In the genomic region with DNA sequence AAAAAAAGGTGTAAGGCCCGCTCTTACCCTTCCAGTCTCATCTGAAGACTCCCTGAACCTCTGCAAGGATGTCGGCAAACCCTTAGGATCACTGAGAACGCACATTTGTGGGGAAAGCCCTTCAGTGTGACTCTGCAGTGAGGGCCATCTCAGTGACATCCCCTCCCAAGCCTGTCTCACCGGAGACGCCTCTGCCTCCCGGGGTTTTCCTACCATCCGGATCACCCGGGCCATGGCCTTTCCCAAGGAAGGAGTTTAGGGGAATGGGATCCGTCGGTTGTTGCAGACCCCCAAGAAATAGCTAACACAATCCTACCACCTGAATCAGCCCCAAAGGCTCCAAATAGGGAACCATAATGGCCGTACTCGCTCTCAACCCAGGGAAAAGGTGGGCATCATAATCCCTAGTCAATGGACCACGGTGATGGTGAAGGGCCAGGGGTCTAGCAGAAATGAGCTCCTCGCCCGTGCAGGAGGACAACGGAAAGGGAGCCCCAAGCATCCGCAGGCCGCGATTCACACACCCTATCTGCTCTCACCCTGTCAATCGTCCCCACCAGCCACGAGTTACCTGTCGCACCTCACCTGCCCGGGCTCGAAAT, we compare ENCODE assay signal across 8 mouse cellular contexts. TPM values are rescaled to one million over a fixed set of nuclear protein-coding genes. Genes with fewer than 3 reads are reported as not detected.
A peak's percentile ranks its signal among the peaks of the same experiment; 100 is the strongest.
DNase-seq lines count a peak whose midpoint lies in the region; ATAC-seq and TF ChIP-seq lines count a peak whose summit lies in the region.

No protein-coding gene starts in this region.

- H3K4me1 ChIP-seq in cortical plate, adult 2 months (ENCODE audit: control insufficient read depth, insufficient read depth, low read length) = peaks cover 4% of the 10 kb centered on the region
- H3K4me1 ChIP-seq in hindbrain, embryonic 13.5 days (replicated peaks) = peaks cover 22% of the 10 kb centered on the region
- peaks cover 16% of the 10 kb centered on the region for H3K4me1 ChIP-seq in liver, embryonic 16.5 days (ENCODE audit: control insufficient read depth, low read depth, low read length)
- H3K4me1 ChIP-seq in stomach, embryonic 14.5 days (ENCODE audit: control insufficient read depth, insufficient read depth, low read length) = peaks cover 5% of the 10 kb centered on the region; the same call in 1 of the 2 replicates

- peak; percentile 11 for DNase-seq in gastrocnemius, postnatal 10 days
- no peak for DNase-seq in gastrocnemius, adult 18-20 months (ENCODE audit: low spot score)
- peak; percentile 16 for DNase-seq in CD4-positive helper T cell, adult 2 months (ENCODE audit: low read depth, low spot score)
- no peak for DNase-seq in left cerebral cortex, postnatal 25 days (ENCODE audit: low spot score in 2 of 2)

- peak; percentile 6; the same call in 1 of the 2 replicates for ATAC-seq in hindbrain, embryonic 13.5 days (ENCODE audit: low FRiP score)
- no peak for ATAC-seq in liver, embryonic 16.5 days (ENCODE audit: low read depth)
- ATAC-seq in stomach, embryonic 14.5 days (ENCODE audit: insufficient number of reproducible peaks, insufficient read depth, low FRiP score, low read depth) = no peak

- TF ChIP-seq POLR2A in cortical plate, adult 2 months (IDR thresholded peaks at IDR 0.05; ENCODE audit: extremely low read depth, insufficient read depth, low read length) = no peak

- H3K9me3 ChIP-seq in hindbrain, embryonic 13.5 days = no peaks in the 10 kb centered on the region
- no peaks in the 10 kb centered on the region for H3K9me3 ChIP-seq in liver, embryonic 16.5 days (replicated peaks; ENCODE audit: control insufficient read depth, low read length)
- no peaks in the 10 kb centered on the region for H3K9me3 ChIP-seq in stomach, embryonic 14.5 days (ENCODE audit: control insufficient read depth, low read depth, low read length)

- H3K27ac ChIP-seq in cortical plate, adult 2 months (ENCODE audit: insufficient read depth, low read length) = peak overlapping the region; percentile 74
- H3K27ac ChIP-seq in hindbrain, embryonic 13.5 days = peak overlapping the region; percentile 96
- peak overlapping the region; percentile 99 for H3K27ac ChIP-seq in liver, embryonic 16.5 days (ENCODE audit: low read length)
- peak overlapping the region; percentile 98 for H3K27ac ChIP-seq in stomach, embryonic 14.5 days (ENCODE audit: low read length)

- peak overlapping the region; percentile 94 for H3K4me2 ChIP-seq in hindbrain, embryonic 13.5 days
- H3K4me2 ChIP-seq in liver, embryonic 16.5 days (ENCODE audit: low read depth, low read length) = peak overlapping the region; percentile 90
- peak overlapping the region; percentile 82 for H3K4me2 ChIP-seq in stomach, embryonic 14.5 days (replicated peaks; ENCODE audit: low read depth, low read length)

- TF ChIP-seq CTCF in cortical plate, adult 2 months (IDR thresholded peaks at IDR 0.05; ENCODE audit: extremely low read depth, insufficient read depth, low read length) = no peak

- peak overlapping the region; percentile 99 for H3K4me3 ChIP-seq in cortical plate, adult 2 months (ENCODE audit: insufficient read depth, low read length)
- H3K4me3 ChIP-seq in hindbrain, embryonic 13.5 days = peak overlapping the region; percentile 96
- peak overlapping the region; percentile 95 for H3K4me3 ChIP-seq in liver, embryonic 16.5 days (ENCODE audit: low read depth, low read length)
- peak overlapping the region; percentile 99 for H3K4me3 ChIP-seq in stomach, embryonic 14.5 days (ENCODE audit: low read depth, low read length)

- WGBS in hindbrain, embryonic 13.5 days = 2% methylated on average over 24 of the region's 24 CpGs
- WGBS in liver, embryonic 16.5 days (ENCODE audit: insufficient replicate concordance) = 1% methylated on average over 24 of the region's 24 CpGs
- WGBS in stomach, embryonic 14.5 days = under 1% methylated on average over 24 of the region's 24 CpGs

- intact Hi-C loops in left cerebral cortex, postnatal 25 days (cut with DNase I) = loop anchor here (2.0 kb wide), 1 partner anchor 34 kb away; a partner anchor contains a TSS

- H3K27me3 ChIP-seq in hindbrain, embryonic 13.5 days = no peaks in the 10 kb centered on the region
- no peaks in the 10 kb centered on the region for H3K27me3 ChIP-seq in liver, embryonic 16.5 days (ENCODE audit: control insufficient read depth, insufficient read depth, low read depth, low read length)
- no peaks in the 10 kb centered on the region for H3K27me3 ChIP-seq in stomach, embryonic 14.5 days (ENCODE audit: control insufficient read depth, insufficient read depth, low read length)

- H3K36me3 ChIP-seq in hindbrain, embryonic 13.5 days = no peaks in the 10 kb centered on the region
- no peaks in the 10 kb centered on the region for H3K36me3 ChIP-seq in liver, embryonic 16.5 days (ENCODE audit: control insufficient read depth, insufficient read depth)
- H3K36me3 ChIP-seq in stomach, embryonic 14.5 days (ENCODE audit: control insufficient read depth, insufficient read depth, low read length) = no peaks in the 10 kb centered on the region

- H3K9ac ChIP-seq in hindbrain, embryonic 13.5 days = peak overlapping the region; percentile 97
- H3K9ac ChIP-seq in liver, embryonic 16.5 days (ENCODE audit: low read depth, low read length) = peak overlapping the region; percentile 88
- H3K9ac ChIP-seq in stomach, embryonic 14.5 days (replicated peaks; ENCODE audit: low read depth, low read length) = peak overlapping the region; percentile 95

RNA-seq across cellular contexts. Expression of a gene that starts 1.0 kb away (rescaled TPM):
- total RNA-seq in gastrocnemius, postnatal 10 days (2021) = 10 to 100 TPM; 40.0 to 45.3 TPM
- total RNA-seq in gastrocnemius, adult 18-20 months (2021) = 10 to 100 TPM; 19.1 to 30.1 TPM
- polyA plus RNA-seq in cortical plate, adult 2 months (2012; rRNA removed) = 214 and 223 TPM in 2 replicates
- polyA plus RNA-seq in hindbrain, embryonic 13.5 days (2015; fragmentation: Nextera tagmentation; extraction: Ambion mirVana) = 93.6 and 97.9 TPM in 2 replicates
- 24.8 and 25.4 TPM in 2 replicates for polyA plus RNA-seq in liver, embryonic 16.5 days (2015; fragmentation: Nextera tagmentation; extraction: Ambion mirVana)
- 62.7 and 64.3 TPM in 2 replicates for polyA plus RNA-seq in stomach, embryonic 14.5 days (2014; fragmentation: Nextera tagmentation; extraction: Ambion mirVana)
- 100 to 1,000 TPM; 440 to 493 TPM for total RNA-seq in left cerebral cortex, postnatal 25 days (2021)

RNA-seq across cellular contexts. Expression of a gene that starts 1.2 kb away (rescaled TPM):
- 100 to 1,000 TPM; 231 to 242 TPM for total RNA-seq in gastrocnemius, postnatal 10 days (2021)
- total RNA-seq in gastrocnemius, adult 18-20 months (2021) = 100 to 1,000 TPM; 183 to 237 TPM
- polyA plus RNA-seq in cortical plate, adult 2 months (2012; rRNA removed) = 23.8 and 23.9 TPM in 2 replicates
- 60.6 and 65.8 TPM in 2 replicates for polyA plus RNA-seq in hindbrain, embryonic 13.5 days (2015; fragmentation: Nextera tagmentation; extraction: Ambion mirVana)
- 52.5 and 58.0 TPM in 2 replicates for polyA plus RNA-seq in liver, embryonic 16.5 days (2015; fragmentation: Nextera tagmentation; extraction: Ambion mirVana)
- 58.6 and 60.1 TPM in 2 replicates for polyA plus RNA-seq in stomach, embryonic 14.5 days (2014; fragmentation: Nextera tagmentation; extraction: Ambion mirVana)
- 10 to 100 TPM; 59.9 to 60.2 TPM for total RNA-seq in left cerebral cortex, postnatal 25 days (2021)

RNA-seq across cellular contexts. Expression of a gene that starts 34.6 kb away (rescaled TPM):
- 10 to 100 TPM; 35.8 to 40.6 TPM for total RNA-seq in gastrocnemius, postnatal 10 days (2021)
- total RNA-seq in gastrocnemius, adult 18-20 months (2021) = 10 to 100 TPM; 43.0 to 52.5 TPM
- 14.2 and 15.0 TPM in 2 replicates for polyA plus RNA-seq in cortical plate, adult 2 months (2012; rRNA removed)
- polyA plus RNA-seq in hindbrain, embryonic 13.5 days (2015; fragmentation: Nextera tagmentation; extraction: Ambion mirVana) = 2.6 and 2.9 TPM in 2 replicates
- polyA plus RNA-seq in liver, embryonic 16.5 days (2015; fragmentation: Nextera tagmentation; extraction: Ambion mirVana) = 1.4 and 1.5 TPM in 2 replicates
- 7.0 and 7.8 TPM in 2 replicates for polyA plus RNA-seq in stomach, embryonic 14.5 days (2014; fragmentation: Nextera tagmentation; extraction: Ambion mirVana)
- total RNA-seq in left cerebral cortex, postnatal 25 days (2021) = 10 to 100 TPM; 37.5 to 38.4 TPM

Comparison
In these comparisons a context has a peak if more than half of its experiments do, and no peak if none do; other contexts are left out.
1. DNase-seq: peak in gastrocnemius, postnatal 10 days (single experiment) and CD4-positive helper T cell, adult 2 months (single experiment); none in gastrocnemius, adult 18-20 months (single experiment) and left cerebral cortex, postnatal 25 days (0 of 2).
2. Peak in every context shown above with its lines, with median percentiles within 50 percentile points of each other: H3K27ac ChIP-seq, H3K4me3 ChIP-seq, H3K4me2 ChIP-seq and H3K9ac ChIP-seq.